Mouse (Mus musculus) forelimb bud, embryonic 11.5 days (tissue): ENCODE data around the gene AI413582.

Experiments
- DNase-seq: peaks from one replicate; pipeline ENCODE4 v3.0.0-alpha.2; 2012; ENCODE audit warnings: low read depth, low spot score

AI413582 gene

GRCm38 (mm10) chr17:27518700-27519595, 46.6 kb downstream of the AI413582 start:
- no peak for DNase-seq

GRCm38 (mm10) chr17:27518296-27518695, 47.3 kb downstream of the AI413582 start:
- DNase-seq, result no peak

- no peak for DNase-seq
Measured at GRCm38 (mm10) chr17:27513916-27514762, 51.4 kb downstream of the AI413582 start.
